Mouse (Mus musculus) thymus, postnatal 10 days (tissue): ENCODE data around the gene Vps25.
A peak's percentile ranks its signal among the peaks of the same experiment; 100 is the strongest.

ENCODE experiments used
- DNase-seq, 2 experiments: peaks; one replicate each; pipeline ENCODE4 v3.0.0; 2021; ENCODE audit warnings: low spot score in 2 of 2

Vps25 gene

GRCm38 (mm10) chr11:101245071-101245470 is 8.4 kb upstream of the Vps25 start:
- DNase-seq: no peak

GRCm38 (mm10) chr11:101245855-101246701 is 7.4 kb upstream of the Vps25 start, which contains the start of gene Ramp2:
TSS of gene Ramp2 (plus strand) at chr11:101246028.
- DNase-seq: peak in 1 of 2 experiments; percentile 39

- DNase-seq: no peak
These were observed 6.8 kb upstream of the Vps25 start for GRCm38 (mm10) chr11:101246702-101247012.

GRCm38 (mm10) chr11:101247521-101248030 is 5.9 kb upstream of the Vps25 start:
- DNase-seq: no peak

- DNase-seq: peak in 1 of 2 experiments; percentile 49
These were observed 5.1 kb upstream of the Vps25 start for GRCm38 (mm10) chr11:101248258-101248994.

- no peak for DNase-seq
These were observed 2.5 kb upstream of the Vps25 start for GRCm38 (mm10) chr11:101251031-101251430.

GRCm38 (mm10) chr11:101252941-101253340 is 566 bp upstream of the Vps25 start:
- DNase-seq: no peak

- DNase-seq: no peak
These were observed 2.6 kb downstream of the Vps25 start for GRCm38 (mm10) chr11:101255826-101256775.

- DNase-seq: no peak
These were observed 5.8 kb downstream of the Vps25 start for GRCm38 (mm10) chr11:101259261-101259712.

- DNase-seq: peak in 1 of 2 experiments; percentile 39
These were observed 6.7 kb downstream of the Vps25 start, which contains the start of gene Wnk4 for GRCm38 (mm10) chr11:101259948-101260825. TSS of gene Wnk4 (plus strand) at chr11:101260567.

GRCm38 (mm10) chr11:101260826-101261380 is 7.4 kb downstream of the Vps25 start:
- DNase-seq: no peak

- no peak for DNase-seq
These were observed 8.9 kb downstream of the Vps25 start for GRCm38 (mm10) chr11:101262272-101262967.

GRCm38 (mm10) chr11:101263138-101263988 is 9.9 kb downstream of the Vps25 start:
- no peak for DNase-seq

- DNase-seq: no peak
These were observed 10.4 kb downstream of the Vps25 start for GRCm38 (mm10) chr11:101263989-101264280.

- no peak for DNase-seq
These were observed 11.5 kb downstream of the Vps25 start for GRCm38 (mm10) chr11:101264954-101265471.

GRCm38 (mm10) chr11:101265906-101266305 is 12.4 kb downstream of the Vps25 start:
- no peak for DNase-seq

GRCm38 (mm10) chr11:101269577-101270116 is 16.1 kb downstream of the Vps25 start:
- DNase-seq: no peak

GRCm38 (mm10) chr11:101272446-101272845 is 18.9 kb downstream of the Vps25 start:
- DNase-seq: no peak
